Mouse (Mus musculus) gastrocnemius, postnatal 25 days (tissue): Measurements from ENCODE around the gene 4933434E20Rik. TPM values are rescaled to one million over a fixed set of nuclear protein-coding genes. Genes with fewer than 3 reads are reported as not detected.

Experiments used
- DNase-seq: peaks from one replicate; pipeline ENCODE4 v3.0.0; 2022
- long read RNA-seq, 2 experiments: library from polyadenylated mRNA; stranded (forward); transcript quantifications; one replicate each; pipeline ENCODE4 v2.0.0; 2021
- total RNA-seq, 2 experiments: library from RNA; stranded (reverse); gene quantifications; 1 replicate in 1 of 2; 2 replicates in 1 of 2; pipeline ENCODE4 v1.2.3; 2021

The 4933434E20Rik gene
- total RNA-seq = 10 to 100 TPM; 84.1 to 84.9 TPM
- long read RNA-seq, experiment 1, transcript 4933434E20Rik-206 (7 exons, 2,510 nt) = major isoform, 38 of 49 reads
- long read RNA-seq, experiment 1, partial matches to known transcripts = 4 of 49 reads
- long read RNA-seq, experiment 1, other reads (novel, unspliced or antisense) = 5 of 49 reads
- long read RNA-seq, experiment 2, transcript 4933434E20Rik-206 (7 exons, 2,510 nt) = major isoform, 43 of 54 reads
- long read RNA-seq, experiment 2, partial matches to known transcripts = 2 of 54 reads
- long read RNA-seq, experiment 2, other reads (novel, unspliced or antisense) = 8 of 54 reads

DNA sequence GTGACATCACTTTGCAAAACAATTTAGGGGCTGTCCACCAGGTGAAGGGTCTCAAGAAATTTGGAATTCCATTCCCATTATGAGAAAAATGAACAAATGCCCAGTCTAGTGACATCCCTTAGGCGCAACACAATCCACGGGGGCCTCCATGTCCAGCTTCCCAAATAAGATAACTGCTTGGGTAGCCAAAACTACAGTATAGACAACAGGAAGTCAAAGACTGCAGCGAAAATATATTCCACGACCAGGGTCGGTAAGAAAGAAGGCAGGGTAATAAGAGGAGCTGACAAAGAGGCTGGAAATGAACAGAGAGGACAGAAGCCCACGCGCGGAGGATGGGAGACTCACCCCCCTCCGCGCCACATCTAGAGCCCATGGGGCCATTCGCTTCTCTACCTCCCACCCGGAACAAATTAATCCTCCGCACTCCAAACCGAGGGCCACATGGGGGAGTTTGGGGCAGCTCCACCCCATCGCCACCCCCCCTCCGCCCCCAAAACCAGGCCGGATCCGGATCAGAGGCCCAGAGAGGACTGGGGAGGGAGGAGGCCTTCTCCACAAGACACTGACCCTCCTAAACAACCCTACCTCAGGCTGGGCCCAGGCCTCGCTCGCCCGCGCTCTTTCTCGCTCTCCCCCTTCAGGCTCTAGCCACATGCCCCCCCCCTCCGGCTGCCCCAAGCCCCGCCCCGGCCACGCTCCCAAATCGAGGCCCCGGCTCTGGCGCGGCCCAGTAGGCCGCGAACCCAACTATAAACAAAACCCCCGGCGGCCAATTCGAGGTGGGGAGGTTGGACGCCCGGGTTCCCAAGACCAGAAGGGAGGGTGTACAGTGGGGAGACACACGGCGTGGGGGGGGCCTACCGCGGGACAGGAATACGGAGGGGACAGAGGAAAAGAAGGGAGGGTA lies at the start of gene 4933434E20Rik:
Gene 4933434E20Rik (plus strand): TSS at position 196 of the 910 bp plus-strand sequence.
- DNase-seq = peak; percentile 62

DNA sequence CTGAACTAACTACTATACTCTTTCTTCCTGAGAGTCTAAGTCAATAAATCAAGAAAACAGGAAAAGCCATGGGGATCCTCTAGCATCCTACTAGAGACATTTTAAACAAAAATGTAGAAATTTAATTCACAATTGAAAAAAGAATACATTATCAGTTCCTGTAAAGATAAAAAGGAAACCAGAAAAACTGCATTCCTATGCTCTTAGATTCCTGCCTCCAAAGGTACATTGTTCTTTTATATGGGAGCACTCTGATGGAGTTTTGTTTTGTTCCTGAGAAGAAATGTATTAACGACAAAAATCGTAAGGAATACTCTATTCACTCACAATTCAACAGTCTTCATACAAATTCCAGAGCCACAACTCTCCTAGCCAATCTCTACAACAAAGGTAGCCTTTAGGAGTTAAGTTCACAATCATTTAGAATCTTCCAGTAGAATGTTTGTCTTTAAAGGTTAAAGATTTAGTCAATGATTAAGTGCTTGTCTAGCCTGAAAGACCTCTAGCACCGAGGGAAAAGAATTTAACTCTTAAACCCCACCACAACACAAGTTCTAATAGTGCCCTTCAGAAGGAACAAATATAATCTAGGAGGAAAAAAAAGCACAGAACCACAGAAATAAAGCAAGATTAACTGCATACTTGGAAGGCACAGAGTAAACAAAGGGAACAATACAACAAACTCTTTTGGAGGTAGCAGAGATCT lies 47.2 kb upstream of the 4933434E20Rik start:
- DNase-seq = no peak

DNA sequence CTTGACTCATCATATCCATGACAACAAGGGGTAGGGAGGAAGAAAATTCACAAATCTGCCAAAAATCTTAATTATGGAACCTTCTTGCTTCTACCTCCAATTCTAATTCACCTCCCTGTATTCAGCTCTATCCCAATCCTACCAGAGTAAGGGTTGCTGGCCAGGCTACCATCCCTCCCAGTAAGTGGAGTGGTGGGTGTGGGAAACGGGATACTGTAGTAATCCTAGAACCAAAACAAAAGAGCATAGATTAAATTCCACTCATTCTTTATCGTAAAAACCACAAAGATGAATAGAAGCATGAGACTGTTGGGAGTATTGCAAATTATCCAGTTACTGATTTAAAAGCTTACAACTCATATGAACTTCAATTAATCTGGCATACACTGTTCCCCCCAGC lies 41.1 kb upstream of the 4933434E20Rik start:
- no peak for DNase-seq

DNA sequence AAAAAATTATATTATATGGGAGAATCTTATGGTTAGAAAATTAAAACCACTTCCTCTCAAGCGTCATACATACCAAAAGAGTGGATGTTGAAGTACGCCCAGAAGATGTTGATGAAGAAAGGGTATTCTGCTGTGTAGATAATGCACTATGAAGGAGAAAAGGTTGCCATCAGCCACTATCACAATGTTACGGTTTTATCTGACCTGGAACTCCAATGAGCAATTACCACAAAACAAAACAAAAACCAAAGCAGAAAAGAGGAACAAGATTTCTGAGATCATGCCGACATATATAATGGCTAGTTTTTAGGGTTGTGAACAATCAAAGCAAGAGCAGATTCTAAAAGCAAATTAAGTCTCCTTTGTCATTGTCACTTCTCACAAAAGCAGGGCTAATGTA lies 34.8 kb upstream of the 4933434E20Rik start:
- DNase-seq = no peak

- DNase-seq = no peak
Measured at GRCm38 (mm10) chr3:90034653-90035052, 16.8 kb upstream of the 4933434E20Rik start.

GRCm38 (mm10) chr3:90036263-90036662 lies 15.2 kb upstream of the 4933434E20Rik start:
- no peak for DNase-seq

DNA sequence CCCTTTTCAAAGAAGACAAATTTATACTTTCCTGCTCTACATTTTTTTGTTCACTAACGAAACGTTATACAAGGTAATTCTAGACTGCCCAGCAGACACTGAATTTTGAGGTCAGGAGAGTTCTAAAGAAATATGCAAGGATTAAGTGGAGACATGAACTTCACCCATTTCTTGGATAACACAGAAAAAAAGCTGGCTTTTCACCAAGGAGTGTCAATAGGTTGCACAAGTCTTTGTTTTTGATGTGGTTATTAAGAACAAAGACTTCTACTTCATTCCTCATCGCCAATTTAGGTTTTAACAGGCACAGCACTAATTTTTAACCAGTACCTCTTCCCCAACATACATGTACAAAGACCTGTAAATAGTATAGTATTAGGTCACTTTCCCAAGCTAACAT lies 1.7 kb upstream of the 4933434E20Rik start:
- no peak for DNase-seq

- peak; percentile 98 for DNase-seq
Measured at GRCm38 (mm10) chr3:90052351-90053241, 1.2 kb downstream of the 4933434E20Rik start, which contains the start of gene Ubap2l. Ubap2l (minus strand) TSS chr3:90052628.

DNA sequence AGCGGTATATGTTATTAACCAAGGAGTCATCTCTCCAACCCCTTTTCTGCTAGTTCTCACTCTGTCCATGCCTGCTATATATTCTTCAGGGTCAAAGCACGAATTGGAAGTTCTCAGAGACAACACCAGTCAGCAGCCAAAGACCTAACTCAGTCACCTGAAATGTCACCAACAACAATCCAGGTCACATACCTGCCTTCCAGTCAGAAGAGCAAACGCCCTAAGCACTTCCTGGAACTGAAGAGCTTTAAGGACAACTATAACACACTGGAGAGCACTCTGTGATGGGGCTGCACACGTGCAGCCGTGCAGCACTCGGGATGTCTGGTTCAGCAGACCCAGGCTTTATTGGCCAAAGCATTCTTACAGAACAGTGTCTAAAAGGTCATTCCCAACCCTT lies 10.1 kb downstream of the 4933434E20Rik start:
- no peak for DNase-seq

DNA sequence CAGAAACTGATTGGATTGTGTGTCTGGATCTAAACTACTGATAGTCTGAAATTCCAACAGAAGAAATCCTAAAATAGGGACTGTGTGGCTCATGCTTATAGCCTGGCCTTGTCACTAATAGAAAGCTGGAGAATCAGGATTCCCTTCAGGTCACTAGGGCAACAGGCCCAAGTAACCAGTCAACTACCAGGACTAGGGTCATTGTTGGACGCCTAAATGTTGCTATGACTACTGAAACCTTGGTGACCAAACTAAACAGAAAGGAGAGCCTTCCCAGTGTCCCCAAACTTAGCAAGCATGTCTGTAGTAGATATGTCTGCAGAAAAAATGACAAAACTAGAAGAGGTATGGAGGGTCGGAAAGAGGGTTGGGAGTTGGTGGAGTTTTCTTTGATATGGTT lies 11.1 kb downstream of the 4933434E20Rik start:
- DNase-seq = no peak

DNA sequence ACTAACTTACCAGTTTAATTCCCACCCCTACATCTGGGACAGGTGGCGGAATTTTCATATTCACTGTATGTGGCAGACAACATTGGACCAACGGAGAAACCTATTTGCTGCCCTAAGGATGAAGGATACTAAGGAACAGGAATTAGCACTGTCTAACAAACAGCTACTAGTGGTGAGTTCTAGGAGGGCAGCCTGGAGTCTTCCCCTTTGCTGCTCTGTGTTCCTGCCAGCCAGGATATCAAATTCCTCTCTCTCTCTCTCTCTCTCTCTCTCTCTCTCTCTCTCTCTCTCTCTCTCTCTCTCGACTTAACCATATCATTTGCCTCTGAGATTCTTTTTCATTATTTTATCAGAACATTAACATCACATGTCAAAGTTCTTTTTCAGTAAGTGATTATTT lies 12.9 kb downstream of the 4933434E20Rik start:
- no peak for DNase-seq

- DNase-seq = no peak
Measured at GRCm38 (mm10) chr3:90065553-90065952, 14.1 kb downstream of the 4933434E20Rik start.

DNA sequence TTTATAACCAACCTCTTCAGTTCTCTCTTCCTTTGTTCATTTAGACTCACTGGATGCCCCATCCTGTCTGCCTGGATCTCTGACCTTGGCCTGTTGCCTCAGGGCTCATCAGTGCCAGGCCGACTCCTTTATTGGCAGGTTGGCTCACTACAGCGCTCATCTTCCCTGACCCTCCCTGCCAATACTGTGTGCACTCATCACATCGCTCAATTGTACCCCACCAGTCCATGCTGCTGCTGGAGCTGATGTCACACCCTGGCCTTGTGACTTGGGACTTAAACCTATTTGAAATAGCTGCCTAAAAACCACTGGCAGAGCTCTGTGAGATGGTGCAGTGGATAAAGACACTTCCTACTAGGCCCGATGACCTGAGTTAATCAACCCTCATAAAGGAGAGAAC lies 16.4 kb downstream of the 4933434E20Rik start:
- DNase-seq = no peak

DNA sequence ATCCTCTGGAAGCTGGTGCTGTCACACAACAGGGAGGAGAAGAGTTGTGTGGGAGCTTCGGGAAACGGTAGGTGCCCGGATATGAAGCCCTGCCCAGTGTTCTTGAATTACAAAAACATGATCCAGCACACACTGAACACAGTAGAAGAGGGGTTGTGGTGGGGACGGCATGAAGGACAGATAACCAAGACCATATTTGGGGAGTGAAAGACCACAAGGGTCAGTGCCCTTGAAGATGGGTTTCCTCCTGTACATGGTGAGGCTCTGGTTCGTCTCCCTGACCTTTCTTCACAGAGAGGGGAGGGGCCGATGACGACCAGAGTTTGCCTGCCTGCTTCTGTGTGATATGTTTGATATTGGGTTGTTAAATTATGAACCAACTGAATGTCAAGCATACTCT lies 18.3 kb downstream of the 4933434E20Rik start:
- DNase-seq = no peak

GRCm38 (mm10) chr3:90072294-90072693 lies 20.9 kb downstream of the 4933434E20Rik start, which contains the start of gene Tpm3:
Tpm3 (plus strand) TSS chr3:90072649.
- DNase-seq = no peak

GRCm38 (mm10) chr3:90076921-90077716 lies 25.7 kb downstream of the 4933434E20Rik start:
- DNase-seq = peak; percentile 66

GRCm38 (mm10) chr3:90078224-90078623 lies 26.8 kb downstream of the 4933434E20Rik start:
- DNase-seq = no peak

- peak; percentile 94 for DNase-seq
Measured at GRCm38 (mm10) chr3:90079133-90079762, 27.8 kb downstream of the 4933434E20Rik start.

DNA sequence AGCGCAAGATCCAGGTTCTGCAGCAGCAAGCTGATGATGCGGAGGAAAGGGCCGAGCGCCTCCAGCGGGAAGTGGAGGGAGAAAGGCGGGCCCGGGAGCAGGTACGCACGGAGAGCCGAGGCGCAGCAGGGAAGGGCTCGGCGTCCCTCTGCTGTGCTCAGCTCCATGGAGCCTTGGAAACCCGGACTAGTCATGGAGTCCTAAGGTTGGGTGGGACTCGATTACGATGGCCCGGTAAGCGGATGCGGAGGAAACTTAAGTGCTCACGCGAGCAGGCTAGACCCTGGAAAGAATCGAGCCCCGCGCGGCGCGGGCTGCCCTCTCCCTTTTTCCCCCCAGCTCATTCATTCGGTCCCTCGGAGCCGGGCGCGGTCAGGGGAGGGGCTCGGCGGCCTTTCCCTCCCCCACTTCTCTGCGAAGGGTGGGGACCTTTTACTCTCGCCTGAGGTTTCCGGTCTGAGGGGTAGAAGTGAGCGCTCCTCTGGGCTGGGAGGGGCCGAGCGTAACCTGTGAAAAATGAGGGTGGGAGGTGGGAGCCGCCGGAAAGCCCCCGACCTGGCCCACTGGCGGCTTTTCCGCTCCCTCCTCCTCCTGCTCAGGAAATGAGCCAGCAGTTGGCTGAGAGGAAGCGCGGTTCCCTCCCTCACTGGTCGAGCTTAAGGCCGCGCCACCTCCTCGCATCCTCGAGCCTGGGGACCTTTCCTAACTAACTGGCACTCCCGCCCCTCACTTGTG lies 28.5 kb downstream of the 4933434E20Rik start:
- peak; percentile 69 for DNase-seq
